Mouse (Mus musculus) spleen, adult 2 months (tissue): Measurements from ENCODE around the gene Kalrn.

Experiments used
- CTCF ChIP-seq: fragments of 200-500 bp; IDR thresholded peaks from 2 replicates; pipeline ENCODE4 v1.5.1; 2011; ENCODE audit warnings: mild to moderate bottlenecking, inconsistent platforms; ENCODE audit not compliant: insufficient read depth, insufficient read length, insufficient replicate concordance; ENCODE audit errors: extremely low read depth
- POLR2A ChIP-seq: fragments of 200-500 bp; IDR thresholded peaks from 2 replicates; pipeline ENCODE4 v1.6.1; 2011; ENCODE audit warnings: low read depth, low read length, inconsistent platforms

DNA sequence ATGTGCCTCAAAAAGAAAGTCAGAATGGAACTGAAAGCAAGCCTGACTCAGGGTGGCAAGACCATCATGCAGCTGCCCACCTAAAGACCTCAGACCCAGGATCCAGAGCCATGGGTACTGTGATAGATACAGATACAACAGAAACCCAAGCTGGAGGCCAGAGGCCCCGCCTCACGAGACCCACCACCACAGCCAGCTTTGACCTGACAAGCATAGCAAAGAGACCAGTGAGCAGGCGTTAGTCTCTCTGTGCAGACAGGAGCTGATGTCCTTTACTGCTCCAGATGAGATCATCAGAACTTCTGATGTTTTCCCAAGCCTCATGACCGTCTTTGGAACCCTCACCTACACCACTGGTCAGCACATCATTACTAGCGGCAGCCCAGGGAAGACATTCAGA is 85.5 kb downstream of the Kalrn start:
- TF ChIP-seq POLR2A (no peak), CTCF (no peak)
